Mouse (Mus musculus): ENCODE measurements around the gene 1700037C18Rik.
"Not testable (repeated sequence)": the region's sequence is repeated elsewhere in the genome, so short reads cannot be mapped to it uniquely, and the experiment has no call there.

1700037C18Rik gene

GRCm38 (mm10) chr16:3872216-3873047, 36.1 kb downstream of the 1700037C18Rik start, which contains the start of gene Naa60:
Gene Naa60, plus strand, starts transcription at chr16:3872375.
- peak; percentile 94 for DNase-seq (ENCODE audit: low read depth, low spot score)

DNA sequence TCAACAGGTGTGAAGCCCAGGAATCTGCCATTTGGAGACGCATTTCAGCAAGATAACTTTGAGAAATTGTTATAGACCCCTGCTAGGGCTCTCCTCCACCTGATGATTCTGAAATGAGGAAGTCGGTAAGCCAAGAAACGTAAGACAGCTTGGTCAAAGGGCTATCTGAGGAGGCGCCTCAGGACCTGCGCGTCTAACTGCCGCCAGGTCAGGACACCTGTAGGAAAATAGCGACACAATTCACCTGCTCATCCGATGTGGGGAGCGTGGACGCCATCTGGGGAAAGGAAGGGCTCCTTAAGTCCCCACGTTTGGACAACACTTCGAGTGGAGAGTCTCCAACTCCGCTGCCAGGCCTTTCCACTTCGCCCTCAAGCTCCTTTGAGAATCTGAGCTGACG, 36.7 kb downstream of the 1700037C18Rik start:
- no peak for DNase-seq (ENCODE audit: low read depth, low spot score)

- DNase-seq (ENCODE audit: low read depth, low spot score) = no peak
Observed at GRCm38 (mm10) chr16:3859254-3859653, 49.2 kb downstream of the 1700037C18Rik start.

DNA sequence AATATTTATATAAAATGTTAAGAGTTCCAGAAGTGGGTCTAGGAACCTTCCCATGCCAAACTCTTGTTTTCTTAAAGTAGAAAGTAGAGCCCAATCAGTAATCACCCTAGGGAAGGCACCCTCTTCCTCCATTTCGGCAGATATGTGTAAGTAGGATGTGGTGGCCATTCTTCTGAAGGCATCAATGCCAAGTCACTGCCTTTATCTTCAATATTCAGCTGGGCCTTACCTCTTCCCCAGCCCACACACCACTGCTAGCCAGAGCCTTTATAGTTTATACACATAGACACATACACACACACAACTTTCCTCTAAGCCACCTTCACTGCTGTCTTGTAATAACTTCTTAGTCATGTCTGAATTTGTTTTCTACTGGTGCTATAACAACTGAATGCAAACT, 52.7 kb downstream of the 1700037C18Rik start:
- no peak for DNase-seq (ENCODE audit: low read depth, low spot score)

DNA sequence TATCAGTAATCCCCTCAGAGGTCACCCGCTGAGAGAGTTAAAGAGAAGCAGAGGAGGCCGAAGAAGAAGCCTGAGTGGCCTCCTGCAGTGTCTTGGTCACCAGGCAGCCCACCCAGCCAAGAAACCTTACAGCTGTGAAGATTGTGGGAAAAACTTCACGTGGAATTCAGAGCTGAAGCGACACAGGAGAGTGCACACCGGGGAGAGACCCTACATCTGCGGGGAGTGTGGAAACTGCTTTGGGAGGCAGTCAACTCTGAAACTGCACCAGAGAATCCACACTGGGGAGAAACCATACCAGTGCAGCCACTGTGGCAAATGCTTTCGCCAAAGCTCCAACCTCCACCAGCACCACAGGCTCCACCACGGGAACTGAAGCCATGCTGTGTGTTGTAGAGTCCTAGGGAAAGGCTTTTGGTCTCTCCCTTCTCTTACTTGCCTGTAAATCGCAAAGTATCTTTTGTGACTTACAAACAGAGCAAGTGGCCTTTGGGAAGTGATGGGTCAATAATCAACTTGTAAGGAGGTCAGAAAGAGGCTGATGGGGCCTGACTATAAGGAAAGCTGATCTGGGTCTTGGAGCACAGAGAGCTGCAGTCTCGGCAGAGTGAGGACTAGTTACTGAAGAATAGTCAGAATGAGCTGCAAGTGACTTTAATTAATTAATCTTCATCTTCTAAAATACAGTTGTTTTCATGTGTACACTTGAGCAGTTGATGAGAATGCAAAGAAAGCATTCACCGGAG, 53.9 kb downstream of the 1700037C18Rik start:
- DNase-seq (ENCODE audit: low read depth, low spot score) = no peak

- DNase-seq (ENCODE audit: low read depth, low spot score) = no peak
Observed at GRCm38 (mm10) chr16:3852586-3852985, 55.9 kb downstream of the 1700037C18Rik start.

- DNase-seq (ENCODE audit: low read depth, low spot score) = not testable (repeated sequence)
Observed at GRCm38 (mm10) chr16:3851301-3851700, 57.2 kb downstream of the 1700037C18Rik start.

DNA sequence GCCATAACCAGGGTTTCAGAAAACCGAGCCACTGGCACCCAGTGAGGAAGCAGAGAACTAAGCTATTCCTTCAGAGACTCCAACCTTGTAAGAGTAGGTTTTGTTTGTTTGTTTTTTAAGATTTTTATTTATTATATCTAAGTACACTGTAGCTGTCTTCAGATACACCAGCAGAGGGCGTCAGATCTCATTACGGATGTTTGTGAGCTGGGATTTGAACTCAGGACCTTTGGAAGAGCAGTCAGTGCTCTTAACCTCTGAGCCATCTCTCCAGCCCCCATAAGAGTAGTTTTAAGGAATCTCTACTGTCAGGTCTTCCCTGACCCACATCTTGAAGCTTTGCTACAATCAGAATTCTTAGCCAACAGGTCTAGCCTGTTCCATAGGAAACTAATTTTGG, 60.1 kb downstream of the 1700037C18Rik start:
- DNase-seq (ENCODE audit: low read depth, low spot score) = peak; percentile 38

DNA sequence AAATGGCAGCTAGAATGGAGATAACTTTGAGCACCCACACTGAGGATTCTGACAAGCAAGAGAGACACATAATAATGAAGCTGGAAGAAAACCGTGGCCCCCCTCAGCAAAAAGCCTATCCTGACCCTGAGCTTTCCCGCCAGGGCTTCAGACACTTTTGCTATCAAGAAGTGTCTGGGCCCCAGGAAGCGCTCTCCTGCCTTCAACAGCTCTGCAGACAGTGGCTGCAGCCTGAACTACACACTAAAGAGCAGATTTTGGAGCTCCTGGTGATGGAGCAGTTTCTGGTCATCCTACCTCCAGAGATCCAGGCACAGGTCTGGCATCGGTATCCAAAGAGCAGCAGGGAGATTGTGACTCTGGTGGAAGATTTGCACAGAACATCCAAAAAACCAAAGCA, 60.6 kb downstream of the 1700037C18Rik start:
- DNase-seq (ENCODE audit: low read depth, low spot score) = no peak

DNA sequence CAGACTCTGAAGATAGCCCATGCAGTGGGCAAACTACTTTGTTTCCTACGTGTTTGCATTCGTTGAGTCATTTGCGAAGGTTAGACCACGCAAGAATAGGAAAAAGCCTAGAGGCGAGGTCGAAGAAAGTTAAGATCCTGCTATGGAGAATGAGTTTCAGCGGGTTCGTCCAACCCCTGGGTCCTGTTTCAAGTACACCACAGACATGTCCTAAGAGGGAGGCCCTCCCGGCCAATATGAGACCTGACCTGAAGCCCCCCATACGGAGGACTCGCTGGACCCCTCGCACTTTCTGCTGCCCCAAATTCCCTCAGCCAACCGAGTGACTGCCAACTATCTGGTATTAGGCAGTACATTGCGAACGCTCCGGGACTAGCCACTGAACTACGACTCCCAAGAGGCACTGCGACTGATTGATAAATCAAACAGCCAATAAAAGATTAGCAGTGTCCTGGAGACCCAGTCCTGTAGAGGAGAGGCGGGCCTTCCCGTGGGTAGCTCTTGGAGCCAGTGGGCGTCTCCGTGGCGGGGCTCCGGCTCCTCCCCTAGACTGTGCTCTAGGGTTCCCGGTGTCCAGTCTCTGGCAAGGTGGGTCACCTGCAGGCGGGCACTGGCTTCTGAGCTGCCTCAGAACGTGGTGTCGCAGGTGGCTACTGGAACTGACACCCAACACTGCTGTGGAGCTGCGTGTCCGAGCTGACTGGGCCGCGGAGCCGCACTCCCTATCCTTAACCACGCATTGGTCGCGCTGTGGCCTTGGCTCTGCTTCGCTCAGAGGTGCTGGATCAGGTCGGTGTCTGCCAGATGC, 61.6 kb downstream of the 1700037C18Rik start, which contains the start of gene Zfp174:
Gene Zfp174 (plus strand): TSS at position 558 of the 808 bp plus-strand sequence.
- peak; percentile 95 for DNase-seq (ENCODE audit: low read depth, low spot score)
